Comparison of ENCODE assay signal across 26 mouse cellular contexts in genomic region chr9:44817522-44817921, GRCm38 (mm10). TPM values are rescaled to one million over a fixed set of nuclear protein-coding genes. Genes with fewer than 3 reads are reported as not detected.
"Had no signal": no experiment of that assay in that cellular context is flagged by ENCODE, and none has a peak within 500 bp of the region (broad histone marks: within the 10 kb centered on the region; RNA-seq: fewer than 3 reads in every experiment).

No protein-coding gene starts in this region.

- H3K27ac ChIP-seq: heart, adult 2 months; heart, embryonic 13.5 days; heart, embryonic 15.5 days; hindbrain, embryonic 13.5 days; hindbrain, embryonic 15.5 days; hindbrain, postnatal 0 days; kidney, embryonic 15.5 days; kidney, postnatal 0 days; left cerebral cortex, adult 2 months; limb, embryonic 13.5 days; limb, embryonic 15.5 days; liver, embryonic 12.5 days; liver, embryonic 14.5 days had no signal

- DNase-seq: forebrain, postnatal 0 days; gastrocnemius, postnatal 14 days; gastrocnemius, postnatal 36 days; heart, adult 11 months; heart, adult 2 months; heart, postnatal 14 days; heart, postnatal 36 days; kidney, adult 11 months; kidney, adult 2 months; kidney, adult 9 months; kidney, postnatal 14 days; kidney, postnatal 36 days; left cerebral cortex, postnatal 4 days had no signal

- H3K4me3 ChIP-seq: heart, adult 2 months; heart, embryonic 13.5 days; heart, embryonic 15.5 days; hindbrain, embryonic 13.5 days; hindbrain, embryonic 15.5 days; kidney, embryonic 15.5 days; left cerebral cortex, adult 2 months; limb, embryonic 13.5 days; limb, embryonic 15.5 days; liver, embryonic 12.5 days had no signal

RNA-seq across cellular contexts. Expression of gene Ttc36, which starts 14.7 kb away (rescaled TPM):
- total RNA-seq: gastrocnemius, postnatal 36 days; hematopoietic stem cell, adult 5-6 weeks; hindbrain, postnatal 0 days had no signal
